Comparison of ENCODE assay signal across 7 mouse cellular contexts in the genomic region with DNA sequence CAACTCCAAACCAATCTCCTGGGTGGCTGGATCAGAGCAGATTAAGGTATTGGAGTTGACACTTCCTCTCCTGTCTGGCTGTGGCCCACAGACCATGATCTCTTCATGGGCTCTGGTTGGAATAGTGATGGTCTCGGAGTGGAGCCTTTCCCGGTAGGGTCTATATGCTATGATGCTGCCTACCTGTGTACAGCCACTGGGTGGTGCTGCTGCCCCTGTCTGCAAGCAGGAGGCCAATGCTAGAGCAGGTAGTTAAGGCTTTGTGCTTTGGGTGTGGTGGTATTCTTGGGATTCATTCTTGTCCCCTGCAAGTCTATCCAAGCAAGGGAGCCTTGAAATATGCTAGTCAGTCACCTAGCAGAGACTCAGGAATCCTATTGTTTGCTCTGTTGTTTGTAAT. TPM values are rescaled to one million over a fixed set of nuclear protein-coding genes. Genes with fewer than 3 reads are reported as not detected.
DNase-seq lines count a peak whose midpoint lies in the region; ATAC-seq and TF ChIP-seq lines count a peak whose summit lies in the region.

No protein-coding gene starts in this region.

- no peak overlapping the region for H3K4me2 ChIP-seq in lung, embryonic 16.5 days (ENCODE audit: low read depth, low read length)

- no peak overlapping the region for H3K4me3 ChIP-seq in lung, embryonic 16.5 days (ENCODE audit: low read length)
- H3K4me3 ChIP-seq in spleen, adult 2 months (ENCODE audit: extremely low read depth, insufficient read depth, insufficient read length) = peak overlapping the region; percentile 57

- WGBS in lung, embryonic 16.5 days = 28% methylated on average over 2 of the region's 2 CpGs
- 22% methylated on average over 2 of the region's 2 CpGs for WGBS in spleen, adult 2 months

- H3K27ac ChIP-seq in lung, embryonic 16.5 days (ENCODE audit: low read length) = no peak overlapping the region
- peak overlapping the region; percentile 70 for H3K27ac ChIP-seq in spleen, adult 2 months (ENCODE audit: insufficient read depth, low read length)

- no peaks in the 10 kb centered on the region for H3K27me3 ChIP-seq in lung, embryonic 16.5 days (ENCODE audit: control insufficient read depth, insufficient read depth, low read depth, low read length)
- no peaks in the 10 kb centered on the region for H3K27me3 ChIP-seq in spleen, adult 2 months (ENCODE audit: control insufficient read depth, insufficient read depth, low read length)

- DNase-seq in urinary bladder, postnatal 25 days (ENCODE audit: low spot score) = peak; percentile 42
- no peak for DNase-seq in urinary bladder, postnatal 10 days (ENCODE audit: low spot score)
- peak; percentile 80 for DNase-seq in brain, adult 2 months (ENCODE audit: low read depth, low spot score)
- peak; percentile 45 to 57 for DNase-seq in frontal cortex, postnatal 25 days (ENCODE audit: low spot score in 2 of 2)
- DNase-seq in kidney, postnatal 4 days = peak; percentile 78 to 82
- peak; percentile 51 to 84 for DNase-seq in spleen, adult 2 months (ENCODE audit: low read depth in 1 of 2, low spot score in 2 of 2)

- TF ChIP-seq CTCF in spleen, adult 2 months (IDR thresholded peaks at IDR 0.05; ENCODE audit: extremely low read depth, insufficient read depth, insufficient read length, insufficient replicate concordance) = peak; percentile 91; the same call in 1 of the 2 replicates

- peak; percentile 68 for ATAC-seq in lung, embryonic 16.5 days (ENCODE audit: low read depth)

- no peaks in the 10 kb centered on the region for H3K9me3 ChIP-seq in lung, embryonic 16.5 days (ENCODE audit: control insufficient read depth, low read length)

- H3K36me3 ChIP-seq in lung, embryonic 16.5 days (ENCODE audit: control insufficient read depth, insufficient read depth, low read length) = no peaks in the 10 kb centered on the region
- no peaks in the 10 kb centered on the region for H3K36me3 ChIP-seq in spleen, adult 2 months (ENCODE audit: control insufficient read depth, insufficient read depth, low read length)

- no peak overlapping the region for H3K9ac ChIP-seq in lung, embryonic 16.5 days (ENCODE audit: low read length)

- H3K4me1 ChIP-seq in lung, embryonic 16.5 days (replicated peaks; ENCODE audit: control insufficient read depth, insufficient read depth, low read length) = no peaks in the 10 kb centered on the region
- no peaks in the 10 kb centered on the region; the same call in 1 of the 2 replicates for H3K4me1 ChIP-seq in spleen, adult 2 months (ENCODE audit: control insufficient read depth, insufficient read depth, insufficient read length)

- no peak for TF ChIP-seq POLR2A in spleen, adult 2 months (IDR thresholded peaks at IDR 0.05; ENCODE audit: low read depth, low read length)

RNA-seq across cellular contexts. Expression of a gene that starts 0.7 kb away (rescaled TPM):
- polyA plus RNA-seq in lung, embryonic 16.5 days (2015; fragmentation: Nextera tagmentation; extraction: Ambion mirVana) = 54.5 and 60.9 TPM in 2 replicates
- 3.4 and 4.6 TPM in 2 replicates for polyA plus RNA-seq in spleen, adult 2 months (2012; rRNA removed)

RNA-seq across cellular contexts. Expression of a gene that starts 6.7 kb away (rescaled TPM):
- 3.2 and 5.5 TPM in 2 replicates for polyA plus RNA-seq in lung, embryonic 16.5 days (2015; fragmentation: Nextera tagmentation; extraction: Ambion mirVana)
- 62.7 and 62.8 TPM in 2 replicates for polyA plus RNA-seq in spleen, adult 2 months (2012; rRNA removed)

RNA-seq across cellular contexts. Expression of a gene that starts 40.3 kb away (rescaled TPM):
- 12.9 and 13.5 TPM in 2 replicates for polyA plus RNA-seq in lung, embryonic 16.5 days (2015; fragmentation: Nextera tagmentation; extraction: Ambion mirVana)
- polyA plus RNA-seq in spleen, adult 2 months (2012; rRNA removed) = 1.8 TPM in 2 replicates

RNA-seq across cellular contexts. Expression of a gene that starts 55.3 kb away (rescaled TPM):
- polyA plus RNA-seq in lung, embryonic 16.5 days (2015; fragmentation: Nextera tagmentation; extraction: Ambion mirVana) = 18.3 TPM in 2 replicates
- 1.5 and 2.4 TPM in 2 replicates for polyA plus RNA-seq in spleen, adult 2 months (2012; rRNA removed)

RNA-seq across cellular contexts. Expression of a gene that starts 55.7 kb away (rescaled TPM):
- 64.3 and 86.1 TPM in 2 replicates for polyA plus RNA-seq in lung, embryonic 16.5 days (2015; fragmentation: Nextera tagmentation; extraction: Ambion mirVana)
- 32.9 and 33.5 TPM in 2 replicates for polyA plus RNA-seq in spleen, adult 2 months (2012; rRNA removed)
